Mouse (Mus musculus) adrenal gland, postnatal 4 days (tissue): ENCODE results near the gene Pigm. TPM values are rescaled to one million over a fixed set of nuclear protein-coding genes. Genes with fewer than 3 reads are reported as not detected.

Source experiments
- DNase-seq, 2 experiments: peaks; one replicate each; pipeline ENCODE4 v3.0.0; 2021 to 2022; ENCODE audit warnings: low spot score in 2 of 2, mixed read lengths in 2 of 2
- total RNA-seq, 2 experiments: library from RNA; stranded (reverse); gene quantifications; 2 replicates each; pipeline ENCODE4 v1.2.3; 2021

Pigm gene
- total RNA-seq, 2 experiments from 2014 or later = 18.1 to 19.9 TPM

DNA sequence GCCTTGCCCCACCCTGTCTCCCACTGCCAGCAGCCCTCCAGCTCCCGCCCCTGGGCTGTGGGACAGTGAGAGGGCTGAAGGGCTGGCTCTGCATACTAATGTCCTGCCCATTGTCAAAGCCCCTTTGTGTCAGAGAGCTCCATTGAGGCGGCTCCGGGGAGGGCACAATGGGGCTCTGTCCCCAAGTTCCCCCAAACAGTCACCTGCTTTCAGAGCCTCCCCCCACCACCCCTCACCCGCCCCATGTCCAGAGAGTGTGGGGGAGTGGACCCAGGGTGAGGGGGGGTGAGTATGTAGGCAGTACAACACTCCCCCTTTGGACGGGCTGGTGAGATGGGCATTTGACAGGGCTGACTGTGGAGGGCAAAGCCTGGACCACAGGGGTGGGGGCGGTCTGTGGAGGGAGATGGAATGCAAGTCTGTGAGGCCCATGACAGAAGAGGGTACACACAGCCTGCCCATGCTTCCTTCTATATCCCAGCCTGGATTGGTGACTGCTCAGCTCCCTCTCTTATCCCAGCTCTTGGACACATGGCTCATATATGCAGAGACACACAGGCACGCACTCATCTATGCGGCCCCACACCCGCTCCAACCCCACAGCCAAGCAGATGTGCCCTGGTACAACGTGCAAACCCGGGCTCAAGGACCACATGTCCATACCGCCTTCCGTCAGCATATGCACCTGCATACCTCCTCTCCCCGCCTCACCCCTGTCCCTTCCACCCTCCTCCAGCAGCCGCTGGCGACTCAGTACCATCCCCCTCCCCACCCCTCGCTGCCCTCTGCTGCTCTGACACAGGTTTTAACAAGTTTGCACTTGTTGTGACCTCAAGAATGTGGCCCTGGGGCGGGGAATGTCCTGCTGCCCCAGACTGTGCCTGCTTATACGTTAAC lies 26.2 kb upstream of the Pigm start:
- DNase-seq = no peak

DNA sequence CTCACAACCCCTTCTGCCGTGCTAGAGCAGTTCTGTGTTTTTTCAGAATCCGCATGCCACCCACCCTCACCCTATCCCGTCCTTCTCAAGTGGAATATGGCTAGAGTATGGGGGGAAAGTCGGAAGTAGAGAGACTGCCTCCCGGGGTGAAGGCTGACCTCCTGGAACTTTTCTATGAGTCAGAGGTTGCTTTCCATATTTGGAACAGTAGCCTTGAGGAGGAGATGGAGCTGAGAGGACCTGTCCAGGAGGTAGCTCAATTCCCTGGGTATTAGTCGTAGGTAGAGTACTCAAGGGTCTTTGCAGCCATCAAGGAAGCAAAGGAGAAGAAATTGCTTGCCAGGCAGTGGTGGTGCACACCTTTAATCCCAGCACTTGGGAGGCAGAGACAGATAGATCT lies 24.3 kb upstream of the Pigm start:
- no peak for DNase-seq

DNA sequence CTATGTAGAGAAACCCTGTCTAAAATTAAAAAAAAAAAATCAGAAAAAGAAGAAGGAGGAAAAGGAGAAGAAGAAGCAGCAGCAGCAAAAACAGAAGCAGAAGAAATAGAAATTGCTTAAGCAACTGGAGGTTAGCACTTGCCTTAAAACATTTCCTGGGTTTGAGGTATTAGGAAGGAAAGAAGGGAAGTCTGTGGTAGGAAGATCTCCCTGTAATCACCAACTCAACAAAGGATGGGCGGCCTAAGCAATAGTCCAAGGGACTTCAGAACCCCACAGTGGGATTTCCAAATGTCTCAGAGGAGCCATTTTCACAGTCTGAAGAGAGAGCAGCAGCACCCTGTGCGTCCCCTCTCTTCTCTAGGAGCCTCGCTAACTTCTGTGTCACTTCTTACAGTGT lies 23.9 kb upstream of the Pigm start:
- no peak for DNase-seq

DNA sequence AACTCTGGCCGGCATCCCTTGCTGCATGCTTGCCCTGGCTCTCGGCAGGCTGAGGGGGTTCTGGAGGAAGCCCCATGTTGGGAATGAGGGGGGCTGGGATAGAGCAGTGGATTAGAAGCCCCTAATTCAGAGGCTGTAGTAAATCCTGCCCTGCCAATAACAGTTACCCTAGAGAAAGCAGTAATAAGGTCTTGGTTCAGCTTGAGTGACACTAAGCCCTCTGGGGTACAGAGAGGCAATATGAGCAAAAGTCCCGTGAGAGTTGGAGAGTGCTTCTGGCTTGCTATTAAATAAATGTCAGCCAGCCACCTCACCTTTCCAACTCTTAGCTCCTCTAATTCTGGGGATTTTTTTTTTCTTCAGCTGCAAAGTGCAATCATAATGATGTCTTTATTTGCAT lies 21.0 kb upstream of the Pigm start:
- DNase-seq = no peak

DNA sequence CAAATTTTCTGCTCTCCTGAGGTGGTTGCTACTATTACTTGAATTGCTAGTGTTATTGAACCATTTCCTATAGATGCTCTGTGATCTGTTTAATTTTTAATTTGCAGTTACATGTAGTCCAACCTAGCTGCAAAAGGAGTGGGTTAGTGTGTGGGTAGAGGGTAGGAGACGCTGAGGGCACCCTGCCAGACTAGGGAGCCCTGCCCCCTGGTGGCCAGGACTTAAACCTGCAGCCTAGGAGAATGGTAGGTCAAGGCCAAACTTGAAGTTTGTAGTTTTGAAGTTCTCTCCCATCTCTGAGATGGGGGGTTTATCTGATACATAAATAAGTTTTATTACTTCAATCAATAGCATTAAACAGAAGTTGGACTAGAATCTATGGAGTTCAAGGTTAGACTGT lies 18.8 kb upstream of the Pigm start:
- DNase-seq = no peak

DNA sequence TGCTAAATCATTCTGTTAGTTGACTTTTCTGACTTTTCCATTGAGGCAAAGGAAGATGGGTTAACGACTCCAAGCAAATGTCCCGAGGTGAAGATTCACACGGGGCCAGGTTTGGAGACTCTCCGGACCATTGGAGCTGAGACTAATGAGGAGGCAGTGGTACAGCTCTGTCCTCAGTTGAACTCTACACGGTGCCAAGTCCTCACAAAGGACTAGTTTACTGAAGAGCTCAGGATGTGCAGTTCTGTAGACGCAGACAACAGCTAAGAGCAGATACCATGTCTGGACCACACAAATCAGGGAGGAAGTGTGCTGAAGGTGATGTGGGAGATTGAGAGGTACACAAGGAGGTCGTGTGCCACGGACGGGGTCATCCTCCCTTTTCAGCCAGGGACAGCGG lies 18.0 kb upstream of the Pigm start:
- no peak for DNase-seq

DNA sequence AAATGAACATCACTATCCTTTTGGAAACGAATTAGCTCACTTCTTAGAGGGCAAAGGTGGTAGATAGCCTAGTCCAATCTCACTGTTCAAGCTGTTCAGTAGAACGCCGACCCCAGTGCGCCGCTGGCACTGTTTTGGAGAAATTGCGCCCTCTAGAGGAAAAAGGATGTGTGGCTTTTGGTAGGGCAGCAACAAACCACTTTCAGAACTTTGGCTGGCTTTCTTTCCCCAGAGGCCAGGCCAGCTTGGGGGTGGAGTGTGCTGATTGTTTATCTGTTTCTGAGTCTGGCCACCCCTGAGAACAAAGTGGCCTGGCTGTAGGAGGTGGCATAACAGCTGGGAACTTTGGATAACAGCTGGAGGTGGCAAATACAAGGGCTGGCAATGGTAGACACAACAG lies 11.7 kb upstream of the Pigm start:
- peak in 1 of 2 experiments; percentile 25 for DNase-seq

DNA sequence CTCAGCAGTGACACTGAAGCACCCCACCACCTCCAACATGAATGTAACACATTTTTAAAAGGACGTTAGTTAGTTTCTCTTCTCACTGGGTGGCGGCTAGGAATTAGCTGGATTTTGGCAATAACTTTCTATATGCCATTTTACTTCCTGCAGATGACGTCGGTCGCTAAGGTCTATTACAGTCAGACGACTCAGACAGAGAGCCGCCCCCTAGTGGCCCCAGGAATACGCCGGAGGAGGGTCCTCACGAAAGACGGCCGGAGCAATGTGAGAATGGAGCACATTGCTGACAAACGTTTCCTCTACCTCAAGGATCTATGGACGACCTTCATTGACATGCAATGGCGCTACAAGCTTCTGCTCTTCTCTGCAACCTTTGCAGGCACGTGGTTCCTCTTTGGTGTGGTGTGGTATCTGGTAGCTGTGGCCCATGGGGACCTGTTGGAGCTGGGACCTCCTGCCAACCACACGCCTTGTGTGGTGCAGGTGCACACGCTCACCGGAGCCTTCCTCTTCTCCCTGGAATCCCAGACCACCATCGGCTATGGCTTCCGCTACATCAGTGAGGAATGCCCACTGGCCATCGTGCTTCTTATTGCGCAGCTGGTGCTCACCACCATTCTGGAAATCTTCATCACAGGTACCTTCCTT lies 7.5 kb upstream of the Pigm start:
- DNase-seq = no peak

DNA sequence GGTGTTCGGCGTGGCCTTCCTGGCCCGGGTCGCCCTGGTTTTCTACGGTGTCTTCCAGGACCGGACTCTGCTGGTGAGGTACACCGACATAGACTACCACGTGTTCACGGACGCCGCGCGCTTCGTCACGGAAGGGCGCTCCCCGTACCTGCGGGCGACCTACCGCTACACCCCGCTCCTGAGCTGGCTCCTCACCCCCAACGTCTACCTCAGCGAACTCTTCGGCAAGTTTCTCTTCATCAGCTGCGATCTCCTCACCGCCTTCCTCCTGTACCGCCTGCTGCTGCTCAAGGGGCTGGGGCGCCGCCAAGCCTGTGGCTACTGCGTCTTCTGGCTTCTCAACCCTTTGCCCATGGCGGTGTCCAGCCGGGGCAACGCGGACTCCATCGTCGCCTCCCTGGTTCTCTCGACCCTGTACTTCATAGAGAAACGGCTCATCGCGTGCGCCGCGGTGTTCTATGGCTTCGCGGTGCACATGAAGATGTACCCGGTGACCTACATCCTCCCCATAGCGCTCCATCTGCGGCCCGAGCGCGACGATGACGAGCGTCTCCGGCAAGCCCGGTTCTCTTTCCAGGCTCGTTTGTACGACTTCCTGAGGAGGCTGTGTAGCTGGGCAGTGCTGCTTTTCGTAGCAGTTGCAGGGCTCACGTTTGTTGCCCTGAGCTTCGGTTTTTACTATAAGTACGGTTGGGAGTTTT lies 562 bp downstream of the Pigm start:
- DNase-seq = no peak

DNA sequence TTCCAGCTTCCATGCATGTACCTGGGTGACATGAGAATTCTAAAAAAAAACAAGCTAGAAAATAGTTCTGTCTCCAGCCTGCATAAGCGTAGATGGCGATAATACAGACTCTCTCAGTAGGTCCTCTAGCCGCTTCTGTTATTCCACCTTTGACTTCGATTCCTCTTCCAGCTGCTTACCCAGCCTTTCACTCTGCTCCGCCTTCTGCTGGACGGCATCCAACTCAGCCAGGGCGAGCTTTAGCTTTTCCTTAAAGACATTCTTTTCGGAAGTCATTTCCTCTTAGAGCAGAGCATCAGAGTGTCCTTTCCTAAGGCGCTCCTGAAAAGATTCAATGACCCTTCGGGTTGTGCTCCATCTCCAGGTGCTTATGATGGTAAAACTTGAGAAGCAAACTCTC lies 3.7 kb downstream of the Pigm start:
- no peak for DNase-seq

DNA sequence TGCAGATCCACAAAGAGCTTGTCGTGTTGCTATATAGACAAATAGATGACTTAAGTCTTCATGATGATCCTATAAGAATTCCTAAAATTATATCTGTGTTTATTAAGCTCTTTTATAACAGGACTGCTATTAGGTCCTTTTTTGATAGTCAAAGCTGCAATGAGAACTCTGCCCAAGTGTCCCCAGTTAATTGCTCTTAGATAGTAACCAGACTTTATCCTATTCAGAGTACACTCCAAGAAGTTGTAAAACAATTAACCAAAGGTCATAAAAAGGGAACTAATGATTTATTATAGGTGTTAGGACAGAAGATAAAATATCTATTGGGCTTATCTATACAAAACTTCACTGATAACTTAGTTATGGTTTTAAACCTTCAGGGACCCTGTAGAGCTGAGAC lies 5.7 kb downstream of the Pigm start:
- DNase-seq = no peak

DNA sequence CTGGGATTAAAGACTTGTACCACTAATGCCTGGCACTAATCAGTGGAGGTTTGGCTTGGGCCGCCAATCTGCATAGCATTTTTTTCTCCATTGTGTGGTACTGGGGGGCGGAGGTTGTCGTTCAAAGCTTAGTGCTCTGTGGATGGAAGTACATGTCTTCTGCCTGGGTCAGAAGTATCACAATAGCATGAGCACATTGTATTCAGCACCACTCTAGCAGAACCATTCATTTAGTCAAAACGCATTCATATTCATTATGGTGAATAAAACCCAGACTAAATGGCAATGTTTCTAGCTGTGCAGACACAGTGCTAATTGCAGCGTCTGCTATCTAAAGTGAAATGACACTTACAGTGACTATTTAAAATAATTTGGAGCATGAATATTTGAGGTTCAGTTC lies 10.9 kb downstream of the Pigm start:
- DNase-seq = no peak

DNA sequence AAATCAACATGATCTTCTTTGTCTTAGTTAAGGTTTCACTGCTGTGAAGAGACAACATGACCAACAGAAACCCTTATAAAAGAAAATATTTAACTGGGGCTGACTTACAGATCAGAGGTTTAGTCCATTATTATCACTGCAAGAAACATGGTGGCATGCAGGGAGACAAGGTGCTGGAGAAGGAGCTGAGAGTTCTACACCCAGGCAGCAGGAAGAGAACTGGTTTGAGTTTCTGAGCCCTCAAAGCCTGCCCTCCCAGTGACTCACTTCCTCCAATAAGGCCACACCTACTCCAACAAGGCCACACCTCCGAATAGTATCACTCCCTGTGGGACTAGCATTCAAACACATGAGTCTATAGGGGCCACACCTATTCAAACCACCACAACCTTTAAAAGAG lies 14.4 kb downstream of the Pigm start:
- DNase-seq = no peak

DNA sequence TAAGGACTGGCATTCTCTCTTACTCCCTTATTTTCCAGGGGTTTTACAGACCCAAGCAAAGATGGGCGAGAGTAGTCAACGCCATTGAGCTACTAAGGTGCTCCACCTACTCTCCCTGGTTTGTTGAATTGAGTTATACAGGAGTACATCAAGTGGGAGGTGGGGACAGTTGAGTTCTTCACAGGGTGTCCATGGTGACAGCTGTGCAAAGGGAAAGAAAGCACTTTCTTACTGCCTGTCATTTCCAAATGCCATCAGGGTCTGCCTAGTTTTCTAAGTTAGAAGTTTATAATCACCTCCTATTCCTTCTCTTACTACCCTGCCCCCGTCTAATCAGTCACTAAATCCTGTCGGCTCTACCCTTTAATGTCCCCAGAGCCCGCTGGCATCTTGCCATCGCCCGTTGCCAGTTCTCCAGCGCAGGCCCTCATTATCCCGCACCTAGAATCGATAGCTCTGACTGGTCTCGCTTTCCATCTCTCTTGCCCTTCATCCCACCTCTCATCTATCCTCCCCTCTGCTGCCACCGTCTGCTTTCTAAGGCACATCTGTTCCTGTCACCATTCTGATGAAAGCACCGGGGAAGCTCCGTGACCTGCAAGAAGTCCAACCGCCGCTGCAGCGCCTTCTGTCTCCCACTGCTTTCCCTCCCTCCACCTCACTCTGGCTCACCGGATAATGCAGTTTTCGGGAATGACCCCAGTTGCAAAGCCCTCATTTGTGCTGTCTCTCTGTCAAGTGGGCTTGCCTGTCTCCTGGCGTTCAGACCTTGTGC lies 15.6 kb downstream of the Pigm start:
- no peak for DNase-seq

DNA sequence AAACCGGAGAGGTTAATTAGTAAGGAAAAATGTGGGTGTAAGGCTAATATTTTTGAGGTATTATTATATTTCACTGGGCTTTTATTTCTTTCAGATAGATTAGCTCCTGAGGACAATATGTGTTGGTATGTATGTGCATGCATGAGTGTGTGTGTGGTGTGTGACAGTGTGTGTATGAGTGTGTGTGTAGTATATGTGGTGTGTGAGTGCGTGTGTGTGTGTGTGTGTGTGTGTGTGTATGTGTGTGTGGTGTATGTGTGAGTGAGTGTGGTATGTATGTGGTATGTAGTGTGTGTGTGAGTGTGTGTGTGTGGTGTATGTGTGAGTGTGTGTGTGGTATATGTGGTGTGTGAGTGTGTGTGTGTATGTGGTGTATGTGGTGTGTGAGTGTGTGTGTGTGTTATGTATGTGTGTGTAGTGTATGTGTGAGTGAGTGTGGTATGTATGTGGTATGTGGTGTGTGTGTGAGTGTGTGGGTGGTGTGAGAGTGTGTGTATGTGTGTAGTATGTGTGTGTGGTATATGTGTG lies 16.4 kb downstream of the Pigm start:
- DNase-seq = no peak

DNA sequence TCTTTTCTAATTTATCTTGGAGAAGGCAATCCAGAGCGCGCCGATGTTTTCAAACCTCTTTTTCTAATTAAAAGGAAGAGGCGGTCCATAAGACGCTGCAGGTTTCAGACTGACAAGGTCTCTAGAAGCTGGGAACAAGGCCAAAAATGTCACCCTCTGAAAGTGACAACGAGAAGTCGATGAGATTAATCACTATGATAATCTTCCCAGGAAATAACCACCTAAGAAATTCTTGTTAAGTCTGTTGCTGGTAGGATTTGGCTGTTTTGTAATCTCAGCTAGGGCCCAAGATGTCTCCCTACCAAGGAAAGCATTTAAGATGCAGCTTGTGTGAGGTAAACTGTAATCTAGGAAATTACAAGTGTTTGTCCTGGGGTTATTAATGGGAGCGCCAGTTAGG lies 17.4 kb downstream of the Pigm start:
- DNase-seq = no peak

DNA sequence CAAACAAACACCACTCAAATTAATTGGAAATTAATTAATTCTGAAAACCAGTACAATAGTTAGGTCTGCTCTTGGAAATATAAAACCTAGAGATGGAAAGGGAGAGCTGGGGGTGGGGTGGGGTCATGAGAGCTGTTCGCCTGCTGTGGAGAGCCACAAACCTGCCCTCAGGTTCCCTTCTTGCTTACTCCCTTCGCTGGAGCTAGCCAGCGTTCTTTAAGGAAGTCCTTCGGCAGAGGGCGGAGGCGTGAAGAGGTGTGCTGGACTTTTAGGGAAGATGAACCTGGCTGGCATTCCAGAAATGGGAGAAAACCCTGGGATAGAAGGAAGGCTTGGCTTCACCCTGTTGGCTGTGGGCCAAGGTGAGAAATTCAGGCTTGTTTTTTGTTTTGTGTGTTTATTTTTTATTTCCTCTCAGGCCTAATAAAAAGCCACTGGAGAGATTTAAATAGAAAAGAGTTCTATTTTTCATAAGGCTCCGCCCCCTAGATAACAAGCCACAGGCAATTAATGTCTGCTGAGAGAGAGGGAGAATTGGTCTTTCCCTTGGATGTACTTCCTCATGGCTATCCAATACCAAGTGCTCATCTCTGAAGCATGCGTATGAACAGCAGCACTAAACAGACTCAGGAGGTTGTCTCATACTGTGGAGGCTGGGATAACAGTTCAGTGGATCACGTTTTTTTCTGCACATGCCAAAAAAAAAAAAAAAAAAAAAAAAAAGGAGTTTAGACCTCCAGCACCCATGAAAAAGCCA lies 20.8 kb downstream of the Pigm start:
- no peak for DNase-seq

DNA sequence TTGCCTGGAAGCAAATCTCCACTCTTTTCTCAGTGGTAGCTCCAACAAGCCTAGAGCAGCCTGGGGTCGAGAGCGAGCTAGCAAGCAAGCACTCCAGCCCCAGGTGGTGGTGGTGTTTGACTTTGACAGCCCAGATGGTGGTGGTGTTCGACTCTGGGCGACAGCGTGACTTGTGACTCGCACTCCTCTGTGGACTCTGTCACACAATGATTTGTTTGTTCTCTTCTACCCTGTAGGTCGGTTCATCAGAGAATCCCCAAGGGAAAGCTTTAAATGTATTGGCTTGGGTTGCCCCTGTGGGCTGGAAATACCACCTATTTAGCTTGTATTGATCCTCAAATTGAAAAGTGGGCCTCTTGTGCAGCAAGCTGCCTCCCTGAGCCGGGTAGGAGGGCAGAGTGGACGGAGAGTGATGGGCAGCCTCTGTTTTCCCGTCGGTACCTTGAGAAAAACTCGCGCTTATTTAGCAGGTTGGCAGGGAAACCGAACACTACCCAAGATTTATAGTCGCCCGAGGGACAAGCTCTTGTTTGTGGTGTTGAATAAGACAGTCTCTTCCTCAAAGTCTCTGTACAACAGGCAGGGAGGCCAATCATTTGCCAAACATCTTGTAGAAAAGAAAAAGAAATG lies 29.8 kb downstream of the Pigm start:
- no peak for DNase-seq

DNA sequence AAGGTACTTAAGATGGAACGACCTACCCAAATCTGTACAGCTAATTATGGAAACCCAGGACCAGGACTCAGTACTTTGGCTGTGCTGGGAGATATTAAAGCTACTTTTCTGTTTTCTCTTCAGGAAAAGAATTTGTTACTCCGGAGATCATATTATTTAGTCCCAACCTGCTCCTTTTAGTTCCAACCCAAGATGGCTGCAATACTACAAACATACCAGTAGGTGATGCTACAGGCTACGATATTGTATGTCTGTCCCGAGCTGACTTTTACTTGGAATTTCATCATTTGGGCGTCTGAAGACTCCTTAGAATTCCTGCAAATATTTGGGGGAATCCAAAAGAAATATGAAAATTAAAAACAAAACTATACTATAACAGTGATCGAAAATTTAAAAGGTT lies 32.6 kb downstream of the Pigm start:
- DNase-seq = no peak

DNA sequence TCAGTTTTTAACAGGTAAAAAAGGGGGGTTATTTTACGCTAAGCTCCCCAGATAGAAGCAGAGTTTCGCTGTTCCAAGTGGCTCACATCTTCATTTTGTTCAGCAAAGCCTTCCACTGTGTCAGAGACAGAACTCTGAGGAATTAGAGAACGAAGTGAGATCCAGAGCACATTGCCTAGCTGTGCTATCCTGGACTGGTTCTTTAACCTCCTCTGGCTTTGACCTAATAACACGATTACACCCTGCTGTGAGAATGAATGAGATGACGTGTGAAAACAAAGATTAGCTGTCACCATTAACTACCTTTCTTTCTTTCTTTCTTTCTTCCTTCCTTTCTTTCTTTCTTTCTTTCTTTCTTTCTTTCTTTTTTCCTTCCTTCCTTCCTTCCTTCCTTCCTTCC lies 33.1 kb downstream of the Pigm start:
- DNase-seq = no peak
